Mouse (Mus musculus) forebrain, embryonic 14.5 days (tissue): ENCODE measurements around the gene Erc2. TPM values are rescaled to one million over a fixed set of nuclear protein-coding genes. Genes with fewer than 3 reads are reported as not detected.
A peak's percentile ranks its signal among the peaks of the same experiment; 100 is the strongest.

Source experiments
- ATAC-seq: fragments of 200-750 bp; cut with Nextera tagmentation; 2 replicates; pipeline ENCODE4 v1.8.0; 2017; ENCODE audit warnings: mild to moderate bottlenecking, moderate library complexity
- DNase-seq: peaks from one replicate; pipeline ENCODE4 v3.0.0-alpha.2; 2015; ENCODE audit warnings: low spot score
- H3K27ac ChIP-seq: fragments of 300-500 bp; sonication (generic); 2 replicates; pipeline ENCODE4 v1.5.1; 2014; ENCODE audit warnings: low read depth, mild to moderate bottlenecking, control low read depth, low read length, moderate library complexity
- H3K27me3 ChIP-seq: fragments of 300-500 bp; sonication (generic); replicated peaks from 2 replicates; pipeline ENCODE4 v1.6.1; 2014; ENCODE audit warnings: low read length, control low read depth, mixed read lengths; ENCODE audit not compliant: control insufficient read depth, insufficient read depth
- H3K36me3 ChIP-seq: fragments of 300-500 bp; sonication (generic); 2 replicates; pipeline ENCODE4 v1.6.1; 2014; ENCODE audit warnings: low read length, control low read depth; ENCODE audit not compliant: control insufficient read depth, insufficient read depth
- H3K4me1 ChIP-seq: fragments of 300-500 bp; sonication (generic); 2 replicates; pipeline ENCODE4 v1.6.1; 2014; ENCODE audit warnings: antibody characterized with exemption, low read length, control low read depth; ENCODE audit not compliant: control insufficient read depth, insufficient read depth
- H3K4me2 ChIP-seq: fragments of 300-500 bp; sonication (generic); 2 replicates; pipeline ENCODE4 v1.6.1; 2014; ENCODE audit warnings: mild to moderate bottlenecking, control low read depth, low read length
- H3K4me3 ChIP-seq: fragments of 300-500 bp; sonication (generic); 2 replicates; pipeline ENCODE4 v1.5.1; 2014; ENCODE audit warnings: low read depth, low read length, control low read depth
- H3K9ac ChIP-seq: fragments of 300-500 bp; sonication (generic); 2 replicates; pipeline ENCODE4 v1.6.1; 2014; ENCODE audit warnings: mild to moderate bottlenecking, low read length, control low read depth, moderate library complexity
- H3K9me3 ChIP-seq: fragments of 300-500 bp; sonication (generic); replicated peaks from 2 replicates; pipeline ENCODE4 v1.6.1; 2016; ENCODE audit warnings: low read length, control low read depth, mixed read lengths; ENCODE audit not compliant: control insufficient read depth
- WGBS: fragments of 180-500 bp; shearing (Covaris S2); extraction: QIAGEN DNeasy Blood & Tissue Kit; methylation state at CpG from one replicate; pipeline ENCODE4 v1.1.7; 2014; 5-methylcytosine and 5-hydroxymethylcytosine counted together
- polyA plus RNA-seq: library from polyadenylated mRNA; unstranded; fragments of >200 nt; fragmentation: Nextera tagmentation; extraction: Ambion mirVana; gene quantifications from 2 replicates; pipeline ENCODE4 v1.2.1, GENCODE M21; 2014

Gene Erc2
- polyA plus RNA-seq, 1 experiment from 2014 or later, result 40.6 TPM

- Histone ChIP-seq H3K27me3 (no peaks in the 10 kb centered on the region), H3K9me3 (no peaks in the 10 kb centered on the region), H3K4me2 (no peak overlapping the region), H3K36me3 (no peaks in the 10 kb centered on the region), H3K4me3 (no peak overlapping the region), H3K4me1 (no peaks in the 10 kb centered on the region), H3K27ac (no peak overlapping the region), H3K9ac (no peak overlapping the region)
- no peak for ATAC-seq
- no peak for DNase-seq
- 90% methylated on average over 4 of the region's 4 CpGs for WGBS
Measured at GRCm38 (mm10) chr14:28493806-28494205, 871.6 kb downstream of the Erc2 start.

GRCm38 (mm10) chr14:28494273-28494672, 872.0 kb downstream of the Erc2 start:
- Histone ChIP-seq H3K9ac (no peak overlapping the region), H3K27me3 (no peaks in the 10 kb centered on the region), H3K4me3 (no peak overlapping the region), H3K9me3 (no peaks in the 10 kb centered on the region), H3K4me1 (no peaks in the 10 kb centered on the region), H3K4me2 (no peak overlapping the region), H3K27ac (no peak overlapping the region), H3K36me3 (no peaks in the 10 kb centered on the region)
- ATAC-seq (no peak), DNase-seq (no peak)
- WGBS, result 93% methylated on average over 5 of the region's 5 CpGs

- Histone ChIP-seq H3K36me3 (no peaks in the 10 kb centered on the region), H3K27me3 (0 out of 2 replicates have a peak, but pooled peaks cover 9% of the 10 kb centered on the region), H3K27ac (no peak overlapping the region), H3K4me2 (no peak overlapping the region), H3K9ac (no peak overlapping the region), H3K4me1 (peaks cover 5% of the 10 kb centered on the region), H3K4me3 (no peak overlapping the region), H3K9me3 (no peaks in the 10 kb centered on the region)
- ATAC-seq (no peak), DNase-seq (no peak)
- 78% methylated on average over 12 of the region's 12 CpGs for WGBS
Measured at GRCm38 (mm10) chr14:28501216-28501878, 879.1 kb downstream of the Erc2 start.

GRCm38 (mm10) chr14:28503276-28503675, 881.0 kb downstream of the Erc2 start:
- no peak for DNase-seq
- WGBS, result 96% methylated on average over 2 of the region's 2 CpGs
- peaks cover 16% of the 10 kb centered on the region for H3K27me3 ChIP-seq

GRCm38 (mm10) chr14:28504101-28505050, 882.1 kb downstream of the Erc2 start, which contains the start of gene Wnt5a:
Gene Wnt5a, plus strand, starts transcription at chr14:28504750.
- Histone ChIP-seq H3K4me2 (peak within 1 kb of the TSS; percentile 93), H3K9me3 (no peaks in the 10 kb centered on the region), H3K4me1 (peaks cover 15% of the 10 kb centered on the region), H3K36me3 (no peaks in the 10 kb centered on the region), H3K9ac (peak within 1 kb of the TSS; percentile 71), H3K27ac (peak within 1 kb of the TSS; percentile 70), H3K4me3 (peak within 1 kb of the TSS; percentile 53), H3K27me3 (peaks cover 26% of the 10 kb centered on the region)
- ATAC-seq (peak; percentile 40; the same call in 1 of the 2 replicates), DNase-seq (peak; percentile 55)
- WGBS, result 2% methylated on average over 52 of the region's 53 CpGs

More at GRCm38 (mm10) chr14:28503276-28503675, 881.0 kb downstream of the Erc2 start:
- Histone ChIP-seq H3K4me1 (peaks cover 10% of the 10 kb centered on the region), H3K4me2 (no peak overlapping the region), H3K9me3 (no peaks in the 10 kb centered on the region), H3K4me3 (no peak overlapping the region), H3K9ac (no peak overlapping the region), H3K27ac (no peak overlapping the region), H3K36me3 (no peaks in the 10 kb centered on the region)
- ATAC-seq, result no peak

GRCm38 (mm10) chr14:28505051-28505585, 882.9 kb downstream of the Erc2 start:
- peak; percentile 74 for DNase-seq
- Histone ChIP-seq H3K9ac (peak overlapping the region; percentile 71), H3K4me1 (peaks cover 19% of the 10 kb centered on the region), H3K4me3 (peak overlapping the region; percentile 53), H3K4me2 (peak overlapping the region; percentile 93), H3K27ac (peak overlapping the region; percentile 70), H3K27me3 (peaks cover 31% of the 10 kb centered on the region), H3K9me3 (no peaks in the 10 kb centered on the region), H3K36me3 (no peaks in the 10 kb centered on the region)
- under 1% methylated on average over 22 of the region's 22 CpGs for WGBS
- peak; percentile 32 for ATAC-seq

- Histone ChIP-seq H3K9me3 (no peaks in the 10 kb centered on the region), H3K4me3 (peak overlapping the region; percentile 53), H3K27ac (peak overlapping the region; percentile 69; the same call in 1 of the 2 replicates), H3K36me3 (no peaks in the 10 kb centered on the region), H3K4me1 (peaks cover 26% of the 10 kb centered on the region), H3K27me3 (peaks cover 37% of the 10 kb centered on the region), H3K4me2 (peak overlapping the region; percentile 93), H3K9ac (peak overlapping the region; percentile 71)
- DNase-seq, result peak; percentile 59
- under 1% methylated on average over 62 of the region's 62 CpGs for WGBS
- ATAC-seq, result peak; percentile 22; the same call in 1 of the 2 replicates
Measured at GRCm38 (mm10) chr14:28505586-28506375, 883.6 kb downstream of the Erc2 start.

GRCm38 (mm10) chr14:28506376-28506831, 884.2 kb downstream of the Erc2 start:
- ATAC-seq, result peak; percentile 11; the same call in 1 of the 2 replicates

More at GRCm38 (mm10) chr14:28506376-28506831, 884.2 kb downstream of the Erc2 start:
- Histone ChIP-seq H3K27me3 (peaks cover 39% of the 10 kb centered on the region), H3K4me3 (peak overlapping the region; percentile 53), H3K4me2 (peak overlapping the region; percentile 93), H3K9ac (peak overlapping the region; percentile 71), H3K4me1 (peaks cover 30% of the 10 kb centered on the region), H3K9me3 (no peaks in the 10 kb centered on the region), H3K27ac (0 out of 2 replicates have a peak overlapping the region, but pooled peaks have one; percentile 33), H3K36me3 (no peaks in the 10 kb centered on the region)
- peak; percentile 60 for DNase-seq
- WGBS, result under 1% methylated on average over 29 of the region's 29 CpGs
